20 mouse cellular contexts compared by ENCODE assay signal in genomic region chr6:126108771-126109170, GRCm38 (mm10). TPM values are rescaled to one million over a fixed set of nuclear protein-coding genes. Genes with fewer than 3 reads are reported as not detected.
DNase-seq lines count a peak whose midpoint lies in the region; ATAC-seq and TF ChIP-seq lines count a peak whose summit lies in the region.
"Had no signal": no experiment of that assay in that cellular context is flagged by ENCODE, and none has a peak within 500 bp of the region (broad histone marks: within the 10 kb centered on the region; RNA-seq: fewer than 3 reads in every experiment).

No protein-coding gene starts in this region.

- WGBS in kidney, embryonic 15.5 days = 67% methylated on average over 2 of the region's 2 CpGs
- 69% methylated on average over 2 of the region's 2 CpGs for WGBS in kidney, adult 2 months
- 21% methylated on average over 2 of the region's 2 CpGs for WGBS in liver, adult 2 months
- WGBS in liver, embryonic 11.5 days = 91% methylated on average over 2 of the region's 2 CpGs
- 69% methylated on average over 2 of the region's 2 CpGs for WGBS in liver, postnatal 0 days (ENCODE audit: insufficient replicate concordance)

- H3K9ac ChIP-seq in kidney, embryonic 15.5 days = no peak overlapping the region
- no peak overlapping the region for H3K9ac ChIP-seq in liver, adult 2 months (ENCODE audit: low read depth, low read length)
- no peak overlapping the region for H3K9ac ChIP-seq in liver, embryonic 11.5 days (ENCODE audit: low read depth, low read length)
- H3K9ac ChIP-seq in liver, postnatal 0 days (replicated peaks) = no peak overlapping the region

- H3K36me3 ChIP-seq in kidney, embryonic 15.5 days = 0 out of 2 replicates have a peak, but pooled peaks cover 4% of the 10 kb centered on the region
- no peaks in the 10 kb centered on the region for H3K36me3 ChIP-seq in kidney, adult 2 months (ENCODE audit: control insufficient read depth, insufficient read depth, low read length)
- H3K36me3 ChIP-seq in liver, adult 2 months (ENCODE audit: control insufficient read depth, insufficient read depth, low read length) = no peaks in the 10 kb centered on the region
- no peaks in the 10 kb centered on the region for H3K36me3 ChIP-seq in liver, embryonic 11.5 days (ENCODE audit: control insufficient read depth, insufficient read depth, low read length)
- no peaks in the 10 kb centered on the region for H3K36me3 ChIP-seq in liver, postnatal 0 days (replicated peaks; ENCODE audit: insufficient read depth, low read length)
- H3K36me3 ChIP-seq: G1E had no signal

- no peak for TF ChIP-seq POLR2A in kidney, adult 2 months (IDR thresholded peaks at IDR 0.05; ENCODE audit: low read depth, low read length)
- TF ChIP-seq POLR2A in liver, adult 2 months (IDR thresholded peaks at IDR 0.05; ENCODE audit: extremely low read depth, insufficient read depth, low read length) = no peak

- no peaks in the 10 kb centered on the region for H3K9me3 ChIP-seq in kidney, embryonic 15.5 days (replicated peaks)
- no peaks in the 10 kb centered on the region for H3K9me3 ChIP-seq in liver, embryonic 11.5 days (ENCODE audit: control insufficient read depth, low read length)
- H3K9me3 ChIP-seq in liver, postnatal 0 days (ENCODE audit: low read length) = no peaks in the 10 kb centered on the region

- H3K4me3 ChIP-seq in kidney, embryonic 15.5 days (replicated peaks) = no peak overlapping the region
- H3K4me3 ChIP-seq in kidney, adult 2 months (ENCODE audit: insufficient read depth, low read depth, low read length) = no peak overlapping the region
- no peak overlapping the region for H3K4me3 ChIP-seq in liver, adult 2 months (ENCODE audit: insufficient read depth, low read depth, low read length)
- H3K4me3 ChIP-seq in liver, embryonic 11.5 days (ENCODE audit: low read depth, low read length) = no peak overlapping the region
- H3K4me3 ChIP-seq in liver, postnatal 0 days (ENCODE audit: low read depth, low read length) = no peak overlapping the region

- H3K4me2 ChIP-seq in kidney, embryonic 15.5 days = no peak overlapping the region
- no peak overlapping the region for H3K4me2 ChIP-seq in liver, embryonic 11.5 days
- no peak overlapping the region for H3K4me2 ChIP-seq in liver, postnatal 0 days (ENCODE audit: low read depth, low read length)

- DNase-seq in kidney, adult 2 months = no peak
- peak; percentile 98 for DNase-seq in liver, adult 2 months (ENCODE audit: extremely low read depth, low read depth, low spot score)
- no peak for DNase-seq in liver, embryonic 11.5 days (ENCODE audit: low spot score)
- DNase-seq in liver, postnatal 0 days = no peak
- DNase-seq in liver = no peak
- DNase-seq: adrenal gland, adult 2 months; adrenal gland, adult 8-10 months; adrenal gland, postnatal 10 days; adrenal gland, postnatal 14 days; adrenal gland, postnatal 25 days; adrenal gland, postnatal 36 days; B cell, adult 2 months had no signal

- TF ChIP-seq CTCF in kidney, adult 2 months (conservative IDR thresholded peaks at IDR 0.05; ENCODE audit: insufficient read depth, insufficient read length, low read depth, low read length) = no peak
- TF ChIP-seq CTCF in liver, adult 2 months (IDR thresholded peaks at IDR 0.05; ENCODE audit: low read depth, low read length) = no peak
- TF ChIP-seq CTCF in liver, postnatal 0 days (IDR thresholded peaks at IDR 0.05; ENCODE audit: low read depth) = no peak

- ATAC-seq in kidney, embryonic 15.5 days (replicated peaks; ENCODE audit: low FRiP score) = no peak
- no peak for ATAC-seq in liver, embryonic 11.5 days (replicated peaks; ENCODE audit: low FRiP score)
- ATAC-seq in liver, postnatal 0 days = 0 out of 2 replicates have a peak, but pooled peaks have one; percentile 15
- ATAC-seq: activated CD4-positive, CD25-positive, alpha-beta regulatory T cell, adult 4 months; CD4-positive, CD25-positive, alpha-beta regulatory T cell, adult 4 months; Patski had no signal

- H3K27ac ChIP-seq in kidney, embryonic 15.5 days = 0 out of 2 replicates have a peak overlapping the region, but pooled peaks have one; percentile 3
- no peak overlapping the region for H3K27ac ChIP-seq in kidney, adult 2 months (ENCODE audit: insufficient read depth, low read depth, low read length)
- peak overlapping the region; percentile 89 for H3K27ac ChIP-seq in liver, adult 2 months (replicated peaks; ENCODE audit: insufficient read depth, low read depth, low read length)
- H3K27ac ChIP-seq in liver, embryonic 11.5 days (ENCODE audit: low read depth, low read length) = no peak overlapping the region
- no peak overlapping the region for H3K27ac ChIP-seq in liver, postnatal 0 days (ENCODE audit: low read depth)

- H3K4me1 ChIP-seq in kidney, embryonic 15.5 days = peaks cover 46% of the 10 kb centered on the region
- H3K4me1 ChIP-seq in kidney, adult 2 months (ENCODE audit: control insufficient read depth, insufficient read depth, low read length) = no peaks in the 10 kb centered on the region
- H3K4me1 ChIP-seq in liver, adult 2 months (ENCODE audit: control insufficient read depth, insufficient read depth, low read length) = peaks cover 33% of the 10 kb centered on the region
- no peaks in the 10 kb centered on the region for H3K4me1 ChIP-seq in liver, embryonic 11.5 days (replicated peaks; ENCODE audit: control insufficient read depth, insufficient read depth, low read length)
- no peaks in the 10 kb centered on the region for H3K4me1 ChIP-seq in liver, postnatal 0 days (ENCODE audit: insufficient read depth)

- no peaks in the 10 kb centered on the region for H3K79me2 ChIP-seq in liver, adult 2 months (ENCODE audit: control insufficient read depth, insufficient read depth, low read length)

- H3K27me3 ChIP-seq in kidney, embryonic 15.5 days = no peaks in the 10 kb centered on the region
- H3K27me3 ChIP-seq in kidney, adult 2 months (replicated peaks; ENCODE audit: control insufficient read depth, insufficient read depth, low read length) = no peaks in the 10 kb centered on the region
- H3K27me3 ChIP-seq in liver, adult 2 months (ENCODE audit: control insufficient read depth, insufficient read depth, low read length) = no peaks in the 10 kb centered on the region
- no peaks in the 10 kb centered on the region for H3K27me3 ChIP-seq in liver, embryonic 11.5 days (replicated peaks; ENCODE audit: control insufficient read depth, insufficient read depth, low read length)
- H3K27me3 ChIP-seq in liver, postnatal 0 days (ENCODE audit: insufficient read depth, low read length) = no peaks in the 10 kb centered on the region
- H3K27me3 ChIP-seq: Patski had no signal

- no peak for TF ChIP-seq EP300 in liver, postnatal 0 days (IDR thresholded peaks at IDR 0.05; ENCODE audit: low read depth)

RNA-seq across cellular contexts. Expression of gene Ntf3, which starts 57.9 kb away (rescaled TPM):
- polyA plus RNA-seq in kidney, embryonic 15.5 days (2015; fragmentation: Nextera tagmentation; extraction: Ambion mirVana) = 16.2 and 16.6 TPM in 2 replicates
- polyA plus RNA-seq in kidney, adult 2 months (2012; rRNA removed) = 3.4 and 4.1 TPM in 2 replicates
- total RNA-seq in liver, adult 2 months (2014; rRNA removed) = 1.1 and 1.3 TPM in 2 replicates
- polyA plus RNA-seq in liver, adult 2 months (2012; rRNA removed) = 0.33 and 0.57 TPM in 2 replicates
- 6.1 and 6.2 TPM in 2 replicates for polyA plus RNA-seq in liver, embryonic 11.5 days (2014; fragmentation: Nextera tagmentation; extraction: Ambion mirVana)
- polyA plus RNA-seq in liver, postnatal 0 days (2015; fragmentation: Nextera tagmentation; extraction: Ambion mirVana) = 0.33 and 0.49 TPM in 2 replicates
- total RNA-seq: CH12.LX, G1E, MEL had no signal
- polyA plus RNA-seq: activated CD4-positive, CD25-positive, alpha-beta regulatory T cell, adult 4 months; C2C12; CD4-positive, CD25-positive, alpha-beta regulatory T cell, adult 4 months; G1E; Patski had no signal

Comparison
In these comparisons a context has a peak if more than half of its experiments do, and no peak if none do; other contexts are left out.
1. H3K27ac ChIP-seq: peak in kidney, embryonic 15.5 days (single experiment) and liver, adult 2 months (single experiment); none in kidney, adult 2 months (single experiment), liver, embryonic 11.5 days (single experiment) and liver, postnatal 0 days (single experiment).